Mouse (Mus musculus) liver, embryonic 13.5 days (tissue): ENCODE results near the gene Nfic. TPM values are rescaled to one million over a fixed set of nuclear protein-coding genes. Genes with fewer than 3 reads are reported as not detected.

ENCODE experiments used
- ATAC-seq: fragments of 200-750 bp; cut with Nextera tagmentation; 2 replicates; pipeline ENCODE4 v1.8.0; 2017; ENCODE audit warnings: low read depth, mild to moderate bottlenecking, moderate number of reproducible peaks, moderate library complexity
- DNase-seq: peaks from one replicate; pipeline ENCODE4 v3.0.0; 2022
- H3K27ac ChIP-seq: fragments of 300-500 bp; sonication (generic); 2 replicates; pipeline ENCODE4 v1.5.1; 2015; ENCODE audit warnings: moderate library complexity, mild to moderate bottlenecking, inconsistent platforms
- H3K27me3 ChIP-seq: fragments of 300-500 bp; sonication (generic); 2 replicates; pipeline ENCODE4 v1.6.1; 2015; ENCODE audit warnings: mild to moderate bottlenecking, inconsistent platforms
- H3K36me3 ChIP-seq: fragments of 300-500 bp; sonication (generic); 2 replicates; pipeline ENCODE4 v1.6.1; 2015; ENCODE audit warnings: mild to moderate bottlenecking, inconsistent platforms
- H3K4me1 ChIP-seq: fragments of 300-500 bp; sonication (generic); replicated peaks from 2 replicates; pipeline ENCODE4 v1.6.1; 2015; ENCODE audit warnings: inconsistent platforms
- H3K4me2 ChIP-seq: fragments of 300-500 bp; sonication (generic); 2 replicates; pipeline ENCODE4 v1.6.1; 2015; ENCODE audit warnings: inconsistent platforms, mild to moderate bottlenecking, moderate library complexity
- H3K4me3 ChIP-seq: fragments of 300-500 bp; sonication (generic); replicated peaks from 2 replicates; pipeline ENCODE4 v1.5.1; 2015; ENCODE audit warnings: mild to moderate bottlenecking, inconsistent platforms
- H3K9ac ChIP-seq: fragments of 300-500 bp; sonication (generic); 2 replicates; pipeline ENCODE4 v1.6.1; 2015; ENCODE audit warnings: mild to moderate bottlenecking, inconsistent platforms
- H3K9me3 ChIP-seq: fragments of 300-500 bp; sonication (generic); replicated peaks from 2 replicates; pipeline ENCODE4 v1.6.1; 2016; ENCODE audit warnings: inconsistent platforms
- WGBS: fragments of 180-500 bp; shearing (Covaris S2); methylation state at CpG from one replicate; pipeline ENCODE4 v1.1.7; 2015; ENCODE audit not compliant: insufficient replicate concordance; 5-methylcytosine and 5-hydroxymethylcytosine counted together
- polyA plus RNA-seq: library from polyadenylated mRNA; unstranded; fragments of >200 nt; fragmentation: Nextera tagmentation; extraction: Ambion mirVana; gene quantifications from 2 replicates; pipeline ENCODE4 v1.2.1, GENCODE M21; 2015

Gene Nfic
- polyA plus RNA-seq, 1 experiment from 2014 or later: 9.9 TPM

- WGBS: 19% methylated on average over 6 of the region's 6 CpGs
- no peaks in the 10 kb centered on the region for H3K9me3 ChIP-seq
- H3K36me3 ChIP-seq: peaks cover 46% of the 10 kb centered on the region
- peaks cover 83% of the 10 kb centered on the region for H3K4me1 ChIP-seq
- peak overlapping the region; percentile 99 for H3K9ac ChIP-seq
- no peaks in the 10 kb centered on the region for H3K27me3 ChIP-seq
- peak overlapping the region; percentile 95 for H3K27ac ChIP-seq
- DNase-seq: peak; percentile 75
- ATAC-seq: peak; percentile 37
- peak overlapping the region; percentile 89 for H3K4me3 ChIP-seq
- peak overlapping the region; percentile 89 for H3K4me2 ChIP-seq
Measured at GRCm38 (mm10) chr10:81376561-81377361, 78.7 kb downstream of the Nfic start.

DNA sequence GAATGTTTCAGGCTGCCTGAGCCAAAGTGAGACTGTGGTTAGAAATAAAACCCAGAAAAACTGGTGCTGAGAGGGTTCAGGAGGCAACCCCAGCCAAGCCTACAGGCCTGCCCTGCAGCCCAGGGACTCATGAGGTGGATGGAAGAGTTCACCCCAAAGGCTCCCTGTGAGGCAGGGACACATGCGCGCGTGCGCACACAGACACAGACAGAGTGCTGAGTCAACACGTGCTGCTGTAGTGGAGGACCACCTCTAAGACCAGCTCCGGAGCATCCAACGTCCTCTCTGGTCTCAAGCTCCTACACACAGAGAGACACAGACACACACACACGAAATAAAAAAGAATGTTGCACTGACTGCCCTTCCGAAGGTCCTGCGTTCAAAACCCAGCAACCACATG lies 80.1 kb downstream of the Nfic start:
- Histone ChIP-seq H3K27me3 (no peaks in the 10 kb centered on the region), H3K4me1 (peaks cover 68% of the 10 kb centered on the region), H3K4me3 (peak overlapping the region; percentile 89), H3K4me2 (peak overlapping the region; percentile 89), H3K36me3 (peaks cover 60% of the 10 kb centered on the region), H3K9me3 (no peaks in the 10 kb centered on the region), H3K9ac (peak overlapping the region; percentile 44), H3K27ac (peak overlapping the region; percentile 61)
- ATAC-seq (no peak), DNase-seq (no peak)
- WGBS: 92% methylated on average over 10 of the region's 10 CpGs

DNA sequence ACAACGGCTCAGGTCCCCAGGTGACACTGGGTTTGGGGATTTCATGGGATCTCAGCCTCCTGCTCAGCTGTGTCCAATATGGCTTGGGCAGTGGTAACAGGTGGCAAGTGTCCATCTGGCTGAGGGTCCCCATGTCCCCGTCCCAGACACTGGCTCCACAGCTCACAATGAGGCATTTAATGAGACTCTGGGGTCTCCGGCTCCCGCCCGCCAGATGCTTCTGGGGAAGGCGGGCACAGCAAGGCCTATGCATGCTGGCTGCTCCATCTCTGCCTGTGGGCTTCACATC lies 88.3 kb downstream of the Nfic start:
- WGBS: 88% methylated on average over 6 of the region's 6 CpGs
- Histone ChIP-seq H3K9me3 (no peaks in the 10 kb centered on the region), H3K36me3 (peaks cover 82% of the 10 kb centered on the region), H3K27ac (peak overlapping the region; percentile 98), H3K4me1 (peaks cover 64% of the 10 kb centered on the region), H3K4me3 (no peak overlapping the region), H3K4me2 (no peak overlapping the region), H3K9ac (0 out of 2 replicates have a peak overlapping the region, but pooled peaks have one; percentile 26), H3K27me3 (no peaks in the 10 kb centered on the region)
- no peak for ATAC-seq
- DNase-seq: no peak

DNA sequence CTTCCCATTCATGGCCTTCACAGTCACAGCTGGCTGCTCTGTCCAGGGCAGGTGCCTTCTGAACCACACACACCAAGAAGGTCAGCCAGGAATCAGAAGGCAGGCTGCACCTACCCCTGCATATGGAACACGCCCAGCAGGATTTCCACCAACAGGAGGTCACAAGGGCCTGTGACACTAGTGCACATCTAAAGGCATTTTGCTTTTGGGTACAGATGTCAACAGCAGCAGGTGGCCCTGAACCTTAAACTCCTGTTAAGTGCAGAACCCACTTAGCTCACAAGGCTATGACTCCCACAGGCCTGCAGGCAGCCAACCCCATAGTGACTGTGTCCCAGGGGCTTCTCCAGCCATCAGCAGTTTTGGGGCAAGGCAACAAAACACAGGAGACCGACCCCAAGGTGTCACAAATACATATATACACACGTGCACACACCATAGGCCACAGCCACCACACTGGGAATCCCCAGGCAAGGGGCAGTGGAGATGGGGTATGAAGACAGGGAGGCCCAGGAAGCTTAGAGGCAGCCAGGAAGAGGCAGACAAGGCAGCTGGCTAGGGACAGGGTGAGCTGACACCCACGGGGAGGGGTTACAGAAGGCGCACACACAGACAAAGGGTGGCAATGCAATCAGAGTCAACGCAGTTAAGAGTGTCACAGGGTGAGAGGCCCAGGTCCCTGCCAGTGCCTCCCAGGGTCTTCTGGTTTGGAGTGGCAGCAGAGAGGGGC lies 88.8 kb downstream of the Nfic start:
- Histone ChIP-seq H3K9me3 (no peaks in the 10 kb centered on the region), H3K27me3 (no peaks in the 10 kb centered on the region), H3K4me3 (no peak overlapping the region), H3K4me2 (no peak overlapping the region), H3K4me1 (peaks cover 67% of the 10 kb centered on the region), H3K9ac (peak overlapping the region; percentile 26; the same call in 1 of the 2 replicates), H3K36me3 (peaks cover 82% of the 10 kb centered on the region), H3K27ac (peak overlapping the region; percentile 98)
- WGBS: 60% methylated on average over 6 of the region's 6 CpGs
- ATAC-seq: no peak
- DNase-seq: no peak

- WGBS: 30% methylated on average over 12 of the region's 12 CpGs
- Histone ChIP-seq H3K4me1 (peaks cover 74% of the 10 kb centered on the region), H3K36me3 (peaks cover 82% of the 10 kb centered on the region), H3K27me3 (no peaks in the 10 kb centered on the region), H3K4me3 (peak within 1 kb of the TSS; percentile 29; the same call in 1 of the 2 replicates), H3K9me3 (no peaks in the 10 kb centered on the region), H3K9ac (peak within 1 kb of the TSS; percentile 99), H3K27ac (peak within 1 kb of the TSS; percentile 98), H3K4me2 (peak within 1 kb of the TSS; percentile 95)
- DNase-seq: no peak
- no peak for ATAC-seq
Measured at GRCm38 (mm10) chr10:81365672-81366476, 89.6 kb downstream of the Nfic start, which contains the start of gene 4930404N11Rik. TSS of gene 4930404N11Rik (minus strand) at chr10:81365816.

- Histone ChIP-seq H3K9me3 (no peaks in the 10 kb centered on the region), H3K4me3 (no peak overlapping the region), H3K4me2 (peak overlapping the region; percentile 95; the same call in 1 of the 2 replicates), H3K36me3 (peaks cover 82% of the 10 kb centered on the region), H3K27ac (peak overlapping the region; percentile 98), H3K4me1 (peaks cover 82% of the 10 kb centered on the region), H3K9ac (peak overlapping the region; percentile 99), H3K27me3 (no peaks in the 10 kb centered on the region)
- 48% methylated on average over 4 of the region's 4 CpGs for WGBS
- ATAC-seq (no peak), DNase-seq (no peak)
Measured at GRCm38 (mm10) chr10:81365073-81365472, 90.4 kb downstream of the Nfic start.

DNA sequence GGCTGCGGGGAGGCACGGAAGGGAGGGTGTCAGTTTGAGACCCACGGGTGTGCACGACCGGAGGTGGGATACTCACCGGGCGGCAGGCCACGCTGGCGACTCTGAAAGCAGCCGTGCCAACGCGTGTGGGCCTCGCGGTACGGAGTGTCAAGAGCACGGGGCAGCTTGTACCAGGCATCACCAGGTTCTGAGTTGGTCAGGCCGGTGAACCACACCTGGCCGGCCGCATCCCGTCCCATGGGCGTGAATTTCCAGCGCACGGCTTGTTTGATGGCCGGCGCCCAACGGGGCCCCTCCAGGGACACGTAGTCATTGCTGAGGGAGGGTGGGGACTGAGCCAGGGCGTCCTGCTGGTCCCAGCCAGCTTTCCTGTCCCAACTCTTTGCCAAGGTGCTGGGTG lies 90.8 kb downstream of the Nfic start:
- H3K4me3 ChIP-seq: peak overlapping the region; percentile 29; the same call in 1 of the 2 replicates
- H3K36me3 ChIP-seq: peaks cover 82% of the 10 kb centered on the region
- H3K9ac ChIP-seq: peak overlapping the region; percentile 99
- H3K27ac ChIP-seq: peak overlapping the region; percentile 98
- no peak for ATAC-seq
- DNase-seq: no peak
- peaks cover 87% of the 10 kb centered on the region for H3K4me1 ChIP-seq
- 47% methylated on average over 28 of the region's 28 CpGs for WGBS
- no peaks in the 10 kb centered on the region for H3K9me3 ChIP-seq
- peak overlapping the region; percentile 95 for H3K4me2 ChIP-seq
- no peaks in the 10 kb centered on the region for H3K27me3 ChIP-seq

DNA sequence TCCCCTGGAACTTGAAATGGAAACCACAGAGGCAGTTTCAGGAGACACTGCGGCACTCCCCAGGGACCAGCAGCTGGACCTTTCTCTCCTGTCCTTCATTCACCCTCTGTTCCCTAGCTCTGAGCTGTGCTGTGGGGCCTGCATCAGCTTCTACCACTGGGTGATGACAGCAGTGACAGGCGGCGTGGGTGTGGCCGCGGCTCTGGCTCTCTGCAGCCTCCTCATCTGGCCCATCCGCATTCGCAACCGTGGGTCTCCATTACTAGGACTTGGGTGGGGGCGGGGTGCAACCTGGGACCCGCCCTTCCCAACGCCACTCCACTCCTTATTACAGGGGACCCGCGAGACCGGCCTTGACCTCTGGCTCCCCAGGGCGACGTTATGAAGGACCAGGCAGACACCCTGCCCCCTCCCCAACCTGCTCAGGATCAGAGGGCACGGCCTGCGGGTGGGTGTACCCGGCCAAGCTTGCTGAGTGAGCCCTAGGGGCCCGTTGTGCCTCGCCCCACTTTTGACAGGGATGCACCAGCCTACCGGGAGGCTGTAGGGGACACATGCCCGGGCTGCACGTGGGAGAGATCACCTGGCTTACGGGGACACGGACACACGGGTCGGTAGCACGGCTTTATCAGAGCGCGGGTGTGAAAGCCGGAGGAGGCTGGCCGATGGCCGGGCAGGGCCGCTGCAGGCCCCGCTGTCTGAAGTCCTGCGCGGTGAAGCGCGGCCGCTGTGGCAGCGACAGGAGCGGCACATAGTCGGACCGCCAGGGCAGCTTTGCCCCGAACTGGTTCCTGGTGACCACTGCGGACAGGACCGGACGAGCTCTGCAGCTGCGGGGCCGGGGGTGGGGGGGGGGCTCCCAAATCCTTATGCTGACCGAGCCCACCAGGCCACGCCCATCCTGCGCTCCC lies 91.7 kb downstream of the Nfic start:
- Histone ChIP-seq H3K9me3 (no peaks in the 10 kb centered on the region), H3K4me3 (peak overlapping the region; percentile 29), H3K9ac (peak overlapping the region; percentile 99), H3K36me3 (peaks cover 73% of the 10 kb centered on the region), H3K4me1 (peaks cover 96% of the 10 kb centered on the region), H3K27me3 (no peaks in the 10 kb centered on the region), H3K4me2 (peak overlapping the region; percentile 95), H3K27ac (peak overlapping the region; percentile 98)
- DNase-seq (no peak), ATAC-seq (peak; percentile 24)
- WGBS: 55% methylated on average over 54 of the region's 54 CpGs

DNA sequence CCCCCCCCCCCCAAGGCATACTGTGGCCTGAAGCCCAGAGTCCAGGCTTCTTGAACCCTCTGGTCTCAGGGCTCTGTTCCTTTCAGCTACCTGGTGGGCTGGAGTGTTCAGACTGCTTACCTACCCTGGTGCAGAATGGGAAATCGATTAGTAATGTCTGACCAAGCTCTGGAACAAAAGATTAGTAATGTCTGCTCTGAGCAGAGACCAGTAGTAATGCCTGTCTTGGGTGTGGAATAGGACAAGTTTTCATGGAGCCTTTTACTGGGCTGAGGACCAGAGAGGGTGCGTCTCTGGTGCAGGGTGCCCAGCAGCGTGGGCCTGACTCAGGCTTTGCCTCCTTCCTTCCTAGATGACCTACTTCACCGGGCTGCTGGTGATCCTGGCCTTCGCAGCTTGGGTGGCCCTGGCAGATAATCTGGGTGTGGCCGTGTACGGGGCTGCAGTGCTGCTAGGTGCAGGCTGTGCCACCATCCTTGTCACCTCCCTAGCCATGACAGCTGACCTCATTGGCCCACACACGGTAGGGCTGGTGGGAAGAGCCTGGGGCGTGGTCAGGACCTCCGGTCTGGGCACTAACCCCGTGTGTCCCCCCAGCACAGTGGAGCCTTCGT lies 93.0 kb downstream of the Nfic start:
- H3K4me1 ChIP-seq: peaks cover 96% of the 10 kb centered on the region
- peak; percentile 88 for ATAC-seq
- H3K9ac ChIP-seq: peak overlapping the region; percentile 99
- H3K9me3 ChIP-seq: no peaks in the 10 kb centered on the region
- H3K27me3 ChIP-seq: no peaks in the 10 kb centered on the region
- peak; percentile 87 for DNase-seq
- peak overlapping the region; percentile 98 for H3K27ac ChIP-seq
- H3K4me2 ChIP-seq: peak overlapping the region; percentile 95
- WGBS: 22% methylated on average over 12 of the region's 12 CpGs
- H3K36me3 ChIP-seq: peaks cover 60% of the 10 kb centered on the region
- peak overlapping the region; percentile 29 for H3K4me3 ChIP-seq

GRCm38 (mm10) chr10:81360721-81361120 lies 94.7 kb downstream of the Nfic start:
- H3K9me3 ChIP-seq: no peaks in the 10 kb centered on the region
- H3K9ac ChIP-seq: peak overlapping the region; percentile 99
- peak overlapping the region; percentile 20 for H3K4me3 ChIP-seq
- H3K4me2 ChIP-seq: peak overlapping the region; percentile 95
- ATAC-seq: no peak
- DNase-seq: no peak
- no peaks in the 10 kb centered on the region for H3K27me3 ChIP-seq
- H3K36me3 ChIP-seq: peaks cover 46% of the 10 kb centered on the region
- H3K4me1 ChIP-seq: peaks cover 92% of the 10 kb centered on the region
- WGBS: 70% methylated on average over 8 of the region's 8 CpGs
- peak overlapping the region; percentile 98 for H3K27ac ChIP-seq
